13 mouse cellular contexts compared by ENCODE assay signal in the genomic region with DNA sequence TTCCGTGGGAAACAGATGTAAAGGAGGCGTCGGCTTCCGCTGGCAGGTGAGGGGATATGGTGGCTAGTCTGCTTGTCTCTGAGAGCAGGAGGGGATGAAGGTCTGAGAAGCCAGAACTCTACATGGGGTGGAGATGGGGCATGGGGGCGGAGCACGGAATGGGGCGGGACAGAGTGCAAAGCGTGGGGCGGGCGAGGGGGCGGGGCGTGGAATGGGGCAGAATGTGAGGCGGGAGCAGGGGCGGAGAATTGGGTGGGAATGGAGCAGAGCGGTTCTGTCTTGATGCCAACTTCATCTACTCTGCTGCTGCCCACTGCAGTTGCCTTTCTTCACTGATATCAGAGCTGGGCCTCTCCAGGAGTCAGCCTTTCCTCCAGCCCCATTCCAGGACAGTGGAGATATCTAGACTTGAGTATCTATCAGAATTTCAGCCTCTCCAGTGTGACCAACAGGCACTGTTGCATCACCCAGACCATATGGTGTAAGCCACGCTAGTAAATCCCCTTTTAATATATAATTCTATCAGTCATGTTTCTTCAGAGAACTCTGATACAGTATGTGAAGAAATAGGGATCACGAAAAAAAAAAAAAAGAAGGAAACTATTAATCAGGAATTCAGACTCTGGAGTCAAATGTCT. TPM values are rescaled to one million over a fixed set of nuclear protein-coding genes. Genes with fewer than 3 reads are reported as not detected.
A peak's percentile ranks its signal among the peaks of the same experiment; 100 is the strongest.
DNase-seq lines count a peak whose midpoint lies in the region; ATAC-seq and TF ChIP-seq lines count a peak whose summit lies in the region.
"Had no signal": no experiment of that assay in that cellular context is flagged by ENCODE, and none has a peak within 500 bp of the region (broad histone marks: within the 10 kb centered on the region; RNA-seq: fewer than 3 reads in every experiment).

No protein-coding gene starts in this region.

- H3K27me3 ChIP-seq in heart, embryonic 11.5 days (ENCODE audit: control insufficient read depth, insufficient read depth, low read length) = no peaks in the 10 kb centered on the region

- H3K9ac ChIP-seq in heart, embryonic 11.5 days (ENCODE audit: low read depth, low read length) = no peak overlapping the region

- ATAC-seq in heart, embryonic 11.5 days (replicated peaks; ENCODE audit: insufficient number of reproducible peaks, low FRiP score, low TSS enrichment) = no peak
- ATAC-seq in erythroid progenitor cell, adult 5-6 weeks (replicated peaks; ENCODE audit: low FRiP score, poor library complexity, severe bottlenecking) = 0 out of 2 replicates have a peak, but pooled peaks have one; percentile 34
- ATAC-seq: hindbrain, postnatal 0 days had no signal

- no peak overlapping the region for H3K4me3 ChIP-seq in heart, embryonic 11.5 days (ENCODE audit: low read depth, low read length)
- no peak overlapping the region for H3K4me3 ChIP-seq in layer of hippocampus, adult 2 months
- no peak overlapping the region for H3K4me3 ChIP-seq in left cerebral cortex, adult 2 months
- H3K4me3 ChIP-seq: gastrocnemius, adult 2 months; myocyte had no signal

- no peaks in the 10 kb centered on the region for H3K9me3 ChIP-seq in heart, embryonic 11.5 days (replicated peaks; ENCODE audit: control insufficient read depth, low read length)

- intact Hi-C loops in left cerebral cortex, adult 2 months (cut with DNase I) = no loop called here

- 34% methylated on average over 15 of the region's 17 CpGs for WGBS in heart, embryonic 11.5 days (ENCODE audit: insufficient replicate concordance)

- H3K36me3 ChIP-seq in heart, embryonic 11.5 days (ENCODE audit: control insufficient read depth, insufficient read depth, low read length) = no peaks in the 10 kb centered on the region

- H3K27ac ChIP-seq in heart, embryonic 11.5 days (ENCODE audit: low read depth, low read length) = no peak overlapping the region
- H3K27ac ChIP-seq in layer of hippocampus, adult 2 months = no peak overlapping the region
- H3K27ac ChIP-seq in left cerebral cortex, adult 2 months = no peak overlapping the region
- H3K27ac ChIP-seq: gastrocnemius, adult 2 months; hindbrain, postnatal 0 days had no signal

- H3K4me1 ChIP-seq in heart, embryonic 11.5 days (ENCODE audit: control insufficient read depth, insufficient read depth, low read length) = peaks cover 4% of the 10 kb centered on the region; the same call in 1 of the 2 replicates

- DNase-seq in heart, postnatal 4 days = no peak
- DNase-seq in 416B (ENCODE audit: low read depth) = peak; percentile 8
- peak; percentile 35 for DNase-seq in lung, postnatal 10 days
- no peak for DNase-seq in cerebellum, adult 8-10 months
- no peak for DNase-seq in layer of hippocampus, adult 2 months (ENCODE audit: low spot score in 2 of 2)
- DNase-seq in left cerebral cortex, adult 2 months (ENCODE audit: extremely low spot score in 1 of 2, low spot score in 2 of 2) = no peak
- DNase-seq: gastrocnemius, adult 2 months; spleen, adult 18-20 months had no signal

- no peak for TF ChIP-seq CTCF in layer of hippocampus, adult 2 months (conservative IDR thresholded peaks at IDR 0.05)
- TF ChIP-seq CTCF in left cerebral cortex, adult 2 months (IDR thresholded peaks at IDR 0.05) = no peak

- H3K4me2 ChIP-seq in heart, embryonic 11.5 days = peak overlapping the region; percentile 14; the same call in 1 of the 2 replicates

RNA-seq across cellular contexts. Expression of gene Myl7, which starts 21.9 kb away (rescaled TPM):
- 7,501 and 8,192 TPM in 2 replicates for polyA plus RNA-seq in heart, embryonic 11.5 days (2014; fragmentation: Nextera tagmentation; extraction: Ambion mirVana)
- 1,000 to 10,000 TPM; 1,420 to 1,616 TPM for total RNA-seq in heart, postnatal 4 days (2021)
- not detected in 2 replicates for total RNA-seq in erythroid progenitor cell, adult 5-6 weeks (2015; ENCODE audit: low replicate concordance)
- not detected in 2 replicates for total RNA-seq in erythroid progenitor cell, adult 5-6 weeks (2017; ENCODE audit: low replicate concordance)
- total RNA-seq in layer of hippocampus, adult 2 months (2021) = not detected
- total RNA-seq in left cerebral cortex, adult 2 months (2021) = not detected
- total RNA-seq: adrenal gland, postnatal 36 days; gastrocnemius, adult 2 months; hindbrain, postnatal 0 days had no signal
- polyA plus RNA-seq: hindbrain, postnatal 0 days; myocyte had no signal

RNA-seq across cellular contexts. Expression of gene Gck, which starts 29.4 kb away (rescaled TPM):
- polyA plus RNA-seq in heart, embryonic 11.5 days (2014; fragmentation: Nextera tagmentation; extraction: Ambion mirVana) = 2.0 and 2.6 TPM in 2 replicates
- not detected for total RNA-seq in heart, postnatal 4 days (2021)
- not detected in 2 replicates for total RNA-seq in erythroid progenitor cell, adult 5-6 weeks (2015; ENCODE audit: low replicate concordance)
- not detected in 2 replicates for total RNA-seq in erythroid progenitor cell, adult 5-6 weeks (2017; ENCODE audit: low replicate concordance)
- 1 to 10 TPM; 2.4 to 3.3 TPM for total RNA-seq in layer of hippocampus, adult 2 months (2021)
- 1 to 10 TPM; 1.7 to 2.4 TPM for total RNA-seq in left cerebral cortex, adult 2 months (2021)

RNA-seq across cellular contexts. Expression of gene Ykt6, which starts 35.1 kb away (rescaled TPM):
- 19.3 and 25.4 TPM in 2 replicates for polyA plus RNA-seq in heart, embryonic 11.5 days (2014; fragmentation: Nextera tagmentation; extraction: Ambion mirVana)
- 10 to 100 TPM; 92.8 to 94.5 TPM for total RNA-seq in heart, postnatal 4 days (2021)
- 8.3 and 10.9 TPM in 2 replicates for total RNA-seq in erythroid progenitor cell, adult 5-6 weeks (2015; ENCODE audit: low replicate concordance)
- 10.6 and 18.4 TPM in 2 replicates for total RNA-seq in erythroid progenitor cell, adult 5-6 weeks (2017; ENCODE audit: low replicate concordance)
- 10 to 100 TPM; 63.4 to 71.4 TPM for total RNA-seq in layer of hippocampus, adult 2 months (2021)
- 10 to 100 TPM; 75.8 to 79.8 TPM for total RNA-seq in left cerebral cortex, adult 2 months (2021)

RNA-seq across cellular contexts. Expression of gene Pold2, which starts 42.4 kb away (rescaled TPM):
- 86.8 and 95.2 TPM in 2 replicates for polyA plus RNA-seq in heart, embryonic 11.5 days (2014; fragmentation: Nextera tagmentation; extraction: Ambion mirVana)
- 10 to 100 TPM; 68.5 to 70.2 TPM for total RNA-seq in heart, postnatal 4 days (2021)
- 23.1 and 38.2 TPM in 2 replicates for total RNA-seq in erythroid progenitor cell, adult 5-6 weeks (2015; ENCODE audit: low replicate concordance)
- total RNA-seq in erythroid progenitor cell, adult 5-6 weeks (2017; ENCODE audit: low replicate concordance) = 14.4 and 14.9 TPM in 2 replicates
- 10 to 100 TPM; 19.8 to 23.2 TPM for total RNA-seq in layer of hippocampus, adult 2 months (2021)
- 10 to 100 TPM; 18.7 to 20.7 TPM for total RNA-seq in left cerebral cortex, adult 2 months (2021)

RNA-seq across cellular contexts. Expression of gene Aebp1, which starts 58.7 kb away (rescaled TPM):
- polyA plus RNA-seq in heart, embryonic 11.5 days (2014; fragmentation: Nextera tagmentation; extraction: Ambion mirVana) = 21.4 and 27.7 TPM in 2 replicates
- 10 to 100 TPM; 38.7 to 39.6 TPM for total RNA-seq in heart, postnatal 4 days (2021)
- 1.3 TPM in 1 of 2 replicates, not detected in the other for total RNA-seq in erythroid progenitor cell, adult 5-6 weeks (2015; ENCODE audit: low replicate concordance)
- not detected in 2 replicates for total RNA-seq in erythroid progenitor cell, adult 5-6 weeks (2017; ENCODE audit: low replicate concordance)
- total RNA-seq in layer of hippocampus, adult 2 months (2021) = 1 to 10 TPM; 6.2 to 9.1 TPM
- 10 to 100 TPM; 16.5 to 22.8 TPM for total RNA-seq in left cerebral cortex, adult 2 months (2021)

Comparison
In these comparisons a context has a peak if more than half of its experiments do, and no peak if none do; other contexts are left out.
1. DNase-seq: peak in 416B (single experiment) and lung, postnatal 10 days (single experiment); none in heart, postnatal 4 days (single experiment), cerebellum, adult 8-10 months (single experiment), layer of hippocampus, adult 2 months (0 of 2) and left cerebral cortex, adult 2 months (0 of 2).
2. RNA of gene Myl7, which starts 21.9 kb away (total RNA-seq): 1,420 to 1,616 TPM in heart, postnatal 4 days; not detected in erythroid progenitor cell, adult 5-6 weeks, not detected in layer of hippocampus, adult 2 months and not detected in left cerebral cortex, adult 2 months; every median in the first group is over 1,000 times any median in the second.